In genomic region chr14:55064481-55065370, GRCm38 (mm10) we compare ENCODE assay signal across 16 mouse cellular contexts. TPM values are rescaled to one million over a fixed set of nuclear protein-coding genes. Genes with fewer than 3 reads are reported as not detected.
DNase-seq lines count a peak whose midpoint lies in the region; ATAC-seq and TF ChIP-seq lines count a peak whose summit lies in the region.
"Had no signal": no experiment of that assay in that cellular context is flagged by ENCODE, and none has a peak within 500 bp of the region (broad histone marks: within the 10 kb centered on the region; RNA-seq: fewer than 3 reads in every experiment).

No protein-coding gene starts in this region.

- 0 out of 2 replicates have a peak, but pooled peaks have one; percentile 21 for TF ChIP-seq EP300 in ES-Bruce4 (IDR thresholded peaks at IDR 0.05; ENCODE audit: insufficient read depth, low read depth, low read length)

- no peaks in the 10 kb centered on the region for H3K27me3 ChIP-seq in ES-Bruce4 (ENCODE audit: control insufficient read depth, insufficient read depth, low read length, poor library complexity, severe bottlenecking)
- H3K27me3 ChIP-seq in forebrain, postnatal 0 days (ENCODE audit: insufficient read depth, low read length): no peaks in the 10 kb centered on the region
- H3K27me3 ChIP-seq in hindbrain, embryonic 10.5 days (ENCODE audit: insufficient read depth, poor library complexity, severe bottlenecking): peaks cover 26% of the 10 kb centered on the region
- H3K27me3 ChIP-seq: embryonic facial prominence, embryonic 13.5 days; neural tube, embryonic 15.5 days had no signal

- H3K27ac ChIP-seq in layer of hippocampus, adult 2 months: peak overlapping the region; percentile 69
- no peak overlapping the region for H3K27ac ChIP-seq in ES-Bruce4 (ENCODE audit: insufficient read depth, low read length)
- H3K27ac ChIP-seq in forebrain, postnatal 0 days (ENCODE audit: low read depth, low read length): peak overlapping the region; percentile 50
- H3K27ac ChIP-seq in hindbrain, embryonic 10.5 days: no peak overlapping the region
- H3K27ac ChIP-seq: embryonic facial prominence, embryonic 13.5 days; heart, adult 2 months; intestine, embryonic 15.5 days; neural tube, embryonic 15.5 days had no signal

- peaks cover 14% of the 10 kb centered on the region for H3K36me3 ChIP-seq in ES-Bruce4 (ENCODE audit: control insufficient read depth, insufficient read depth, low read length, poor library complexity, severe bottlenecking)
- H3K36me3 ChIP-seq in forebrain, postnatal 0 days (ENCODE audit: insufficient read depth): peaks cover 75% of the 10 kb centered on the region
- peaks cover 67% of the 10 kb centered on the region for H3K36me3 ChIP-seq in hindbrain, embryonic 10.5 days
- H3K36me3 ChIP-seq: intestine, embryonic 15.5 days had no signal

- TF ChIP-seq CTCF in layer of hippocampus, adult 2 months (conservative IDR thresholded peaks at IDR 0.05): no peak
- TF ChIP-seq CTCF in ES-Bruce4 (IDR thresholded peaks at IDR 0.05; ENCODE audit: low read depth, low read length): no peak
- TF ChIP-seq CTCF in forebrain, postnatal 0 days (IDR thresholded peaks at IDR 0.05; ENCODE audit: low read depth): no peak

- 81% methylated on average over 35 of the region's 35 CpGs for WGBS in forebrain, postnatal 0 days
- WGBS in hindbrain, embryonic 10.5 days: 75% methylated on average over 35 of the region's 35 CpGs

- H3K9me3 ChIP-seq in ES-Bruce4 (replicated peaks; ENCODE audit: control insufficient read depth, insufficient read depth, low read length, poor library complexity, severe bottlenecking): no peaks in the 10 kb centered on the region
- H3K9me3 ChIP-seq in forebrain, postnatal 0 days (ENCODE audit: low read length): no peaks in the 10 kb centered on the region
- H3K9me3 ChIP-seq in hindbrain, embryonic 10.5 days: no peaks in the 10 kb centered on the region
- H3K9me3 ChIP-seq: embryonic facial prominence, embryonic 13.5 days; intestine, embryonic 15.5 days; neural tube, embryonic 15.5 days had no signal

- H3K4me3 ChIP-seq in layer of hippocampus, adult 2 months: no peak overlapping the region
- peak overlapping the region; percentile 23 for H3K4me3 ChIP-seq in ES-Bruce4 (ENCODE audit: low read depth, low read length)
- no peak overlapping the region for H3K4me3 ChIP-seq in forebrain, postnatal 0 days (ENCODE audit: low read depth, low read length)
- no peak overlapping the region for H3K4me3 ChIP-seq in hindbrain, embryonic 10.5 days
- H3K4me3 ChIP-seq: embryonic facial prominence, embryonic 13.5 days; heart, adult 2 months; intestine, embryonic 15.5 days; neural tube, embryonic 15.5 days had no signal

- no peak overlapping the region for H3K4me2 ChIP-seq in forebrain, postnatal 0 days (ENCODE audit: low read depth)
- H3K4me2 ChIP-seq: embryonic facial prominence, embryonic 13.5 days; intestine, embryonic 15.5 days; neural tube, embryonic 15.5 days had no signal

- no peak for TF ChIP-seq POLR2A in ES-Bruce4 (IDR thresholded peaks at IDR 0.05; ENCODE audit: insufficient read depth, low read length)

- H3K9ac ChIP-seq in ES-Bruce4 (ENCODE audit: low read depth, poor library complexity, severe bottlenecking): peak overlapping the region; percentile 12
- H3K9ac ChIP-seq in forebrain, postnatal 0 days: no peak overlapping the region
- H3K9ac ChIP-seq: embryonic facial prominence, embryonic 13.5 days; intestine, embryonic 15.5 days; neural tube, embryonic 15.5 days had no signal

- peaks cover 4% of the 10 kb centered on the region for H3K4me1 ChIP-seq in ES-Bruce4 (ENCODE audit: control insufficient read depth, insufficient read depth, low read length)
- peaks cover 26% of the 10 kb centered on the region for H3K4me1 ChIP-seq in forebrain, postnatal 0 days (ENCODE audit: insufficient read depth)
- peaks cover 37% of the 10 kb centered on the region for H3K4me1 ChIP-seq in hindbrain, embryonic 10.5 days (replicated peaks)

- no peak for DNase-seq in layer of hippocampus, adult 2 months (ENCODE audit: low spot score in 2 of 2)
- no peak for DNase-seq in layer of hippocampus, adult 9-10 months (ENCODE audit: low spot score)
- DNase-seq in cerebellum, adult 11 months: peak; percentile 57
- DNase-seq in forebrain, postnatal 0 days: no peak
- DNase-seq in hindbrain, embryonic 10.5 days (ENCODE audit: low spot score): no peak
- DNase-seq in embryo, embryonic 10.5 days (ENCODE audit: low spot score): no peak
- DNase-seq: heart, adult 2 months; kidney, postnatal 10 days; thymus, postnatal 36 days had no signal

- ATAC-seq in forebrain, postnatal 0 days: no peak
- ATAC-seq: intestine, embryonic 15.5 days had no signal

RNA-seq across cellular contexts. Expression of gene Zfhx2, which starts 27.4 kb away (rescaled TPM):
- 10 to 100 TPM; 55.5 to 67.3 TPM for total RNA-seq in layer of hippocampus, adult 2 months (2021)
- polyA plus RNA-seq in ES-Bruce4 (2011; ENCODE audit: insufficient read depth, insufficient read length, low read depth, missing spikeins): 18.1 and 24.6 TPM in 2 replicates
- total RNA-seq in forebrain, postnatal 0 days (2014; rRNA removed): 8.9 and 11.1 TPM in 2 replicates
- 2.7 and 7.5 TPM in 2 replicates for polyA plus RNA-seq in forebrain, postnatal 0 days (2015; fragmentation: Nextera tagmentation; extraction: Ambion mirVana)
- 8.8 and 17.7 TPM in 2 replicates for polyA plus RNA-seq in hindbrain, embryonic 10.5 days (2016; fragmentation: Nextera tagmentation; extraction: Ambion mirVana)

RNA-seq across cellular contexts. Expression of gene Thtpa, which starts 29.9 kb away (rescaled TPM):
- total RNA-seq in layer of hippocampus, adult 2 months (2021): 10 to 100 TPM; 19.3 to 23.7 TPM
- 6.9 and 8.6 TPM in 2 replicates for polyA plus RNA-seq in ES-Bruce4 (2011; ENCODE audit: insufficient read depth, insufficient read length, low read depth, missing spikeins)
- 49.0 and 55.2 TPM in 2 replicates for total RNA-seq in forebrain, postnatal 0 days (2014; rRNA removed)
- polyA plus RNA-seq in forebrain, postnatal 0 days (2015; fragmentation: Nextera tagmentation; extraction: Ambion mirVana): 47.2 and 48.0 TPM in 2 replicates
- 24.4 and 26.1 TPM in 2 replicates for polyA plus RNA-seq in hindbrain, embryonic 10.5 days (2016; fragmentation: Nextera tagmentation; extraction: Ambion mirVana)

RNA-seq across cellular contexts. Expression of gene Ap1g2, which starts 41.7 kb away (rescaled TPM):
- total RNA-seq in layer of hippocampus, adult 2 months (2021): 10 to 100 TPM; 15.4 to 19.3 TPM
- polyA plus RNA-seq in ES-Bruce4 (2011; ENCODE audit: insufficient read depth, insufficient read length, low read depth, missing spikeins): 20.6 and 23.9 TPM in 2 replicates
- 11.3 and 12.8 TPM in 2 replicates for total RNA-seq in forebrain, postnatal 0 days (2014; rRNA removed)
- polyA plus RNA-seq in forebrain, postnatal 0 days (2015; fragmentation: Nextera tagmentation; extraction: Ambion mirVana): 4.2 and 5.5 TPM in 2 replicates
- 14.5 and 16.3 TPM in 2 replicates for polyA plus RNA-seq in hindbrain, embryonic 10.5 days (2016; fragmentation: Nextera tagmentation; extraction: Ambion mirVana)

RNA-seq across cellular contexts. Expression of gene Ngdn, which starts 49.5 kb away (rescaled TPM):
- total RNA-seq in layer of hippocampus, adult 2 months (2021): 10 to 100 TPM; 30.3 to 34.9 TPM
- 52.7 and 55.2 TPM in 2 replicates for polyA plus RNA-seq in ES-Bruce4 (2011; ENCODE audit: insufficient read depth, insufficient read length, low read depth, missing spikeins)
- 24.2 and 36.8 TPM in 2 replicates for total RNA-seq in forebrain, postnatal 0 days (2014; rRNA removed)
- 47.9 and 51.3 TPM in 2 replicates for polyA plus RNA-seq in forebrain, postnatal 0 days (2015; fragmentation: Nextera tagmentation; extraction: Ambion mirVana)
- 73.5 and 85.9 TPM in 2 replicates for polyA plus RNA-seq in hindbrain, embryonic 10.5 days (2016; fragmentation: Nextera tagmentation; extraction: Ambion mirVana)

RNA-seq across cellular contexts. Expression of gene Jph4, which starts 52.0 kb away (rescaled TPM):
- 100 to 1,000 TPM; 453 to 476 TPM for total RNA-seq in layer of hippocampus, adult 2 months (2021)
- polyA plus RNA-seq in ES-Bruce4 (2011; ENCODE audit: insufficient read depth, insufficient read length, low read depth, missing spikeins): 3.6 and 4.7 TPM in 2 replicates
- 156 and 160 TPM in 2 replicates for total RNA-seq in forebrain, postnatal 0 days (2014; rRNA removed)
- 47.4 and 55.3 TPM in 2 replicates for polyA plus RNA-seq in forebrain, postnatal 0 days (2015; fragmentation: Nextera tagmentation; extraction: Ambion mirVana)
- 0.75 and 1.7 TPM in 2 replicates for polyA plus RNA-seq in hindbrain, embryonic 10.5 days (2016; fragmentation: Nextera tagmentation; extraction: Ambion mirVana)
- total RNA-seq: heart, postnatal 25 days; liver, adult 2 months; monocyte, adult 5-6 weeks had no signal
- polyA plus RNA-seq: liver, adult 2 months had no signal

Comparison
In these comparisons a context has a peak if more than half of its experiments do, and no peak if none do; other contexts are left out.
1. H3K27ac ChIP-seq: peak in layer of hippocampus, adult 2 months (single experiment) and forebrain, postnatal 0 days (single experiment); none in ES-Bruce4 (single experiment) and hindbrain, embryonic 10.5 days (single experiment).